Mouse (Mus musculus) thymus, postnatal 25 days (tissue): ENCODE data around the gene Retnlb.
"Not testable (repeated sequence)": the region's sequence is repeated elsewhere in the genome, so short reads cannot be mapped to it uniquely, and the experiment has no call there.

Source experiments
- DNase-seq: peaks from one replicate; pipeline ENCODE4 v3.0.0; 2022

Gene Retnlb

GRCm38 (mm10) chr16:48816695-48817094 is at the start of gene Retnlb:
Retnlb (plus strand) TSS chr16:48816856.
- DNase-seq = no peak

GRCm38 (mm10) chr16:48769183-48769582 is 47.5 kb upstream of the Retnlb start:
- no peak for DNase-seq

GRCm38 (mm10) chr16:48771971-48772445 is 44.6 kb upstream of the Retnlb start, which contains the start of gene Trat1:
Trat1 (minus strand) TSS chr16:48772021.
- DNase-seq = no peak

GRCm38 (mm10) chr16:48777254-48777653 is 39.4 kb upstream of the Retnlb start:
- DNase-seq = no peak

GRCm38 (mm10) chr16:48786258-48786657 is 30.4 kb upstream of the Retnlb start:
- DNase-seq = peak; percentile 33

- peak; percentile 60 for DNase-seq
Observed at GRCm38 (mm10) chr16:48788704-48789185, 27.9 kb upstream of the Retnlb start.

GRCm38 (mm10) chr16:48798285-48798684 is 18.4 kb upstream of the Retnlb start:
- DNase-seq = no peak

GRCm38 (mm10) chr16:48799470-48799869 is 17.2 kb upstream of the Retnlb start:
- DNase-seq = no peak

- peak; percentile 32 for DNase-seq
Observed at GRCm38 (mm10) chr16:48800906-48801305, 15.8 kb upstream of the Retnlb start.

- no peak for DNase-seq
Observed at GRCm38 (mm10) chr16:48805412-48805811, 11.2 kb upstream of the Retnlb start.

GRCm38 (mm10) chr16:48806521-48806920 is 10.1 kb upstream of the Retnlb start:
- DNase-seq = no peak

GRCm38 (mm10) chr16:48809374-48809773 is 7.3 kb upstream of the Retnlb start:
- DNase-seq = peak; percentile 77

- DNase-seq = no peak
Observed at GRCm38 (mm10) chr16:48811881-48812436, 4.7 kb upstream of the Retnlb start.

GRCm38 (mm10) chr16:48818524-48818923 is 1.9 kb downstream of the Retnlb start:
- DNase-seq = no peak

GRCm38 (mm10) chr16:48826474-48826873 is 9.8 kb downstream of the Retnlb start:
- DNase-seq = no peak

- no peak for DNase-seq
Observed at GRCm38 (mm10) chr16:48827625-48828024, 11.0 kb downstream of the Retnlb start.

GRCm38 (mm10) chr16:48829060-48829459 is 12.4 kb downstream of the Retnlb start:
- no peak for DNase-seq

- DNase-seq = no peak
Observed at GRCm38 (mm10) chr16:48832055-48832454, 15.4 kb downstream of the Retnlb start.

- not testable (repeated sequence) for DNase-seq
Observed at GRCm38 (mm10) chr16:48833626-48834025, 17.0 kb downstream of the Retnlb start.

- no peak for DNase-seq
Observed at GRCm38 (mm10) chr16:48842266-48842665, 25.6 kb downstream of the Retnlb start, which contains the start of gene Retnla. Retnla (plus strand) TSS chr16:48842551.

GRCm38 (mm10) chr16:48843671-48844386 is 27.2 kb downstream of the Retnlb start:
- no peak for DNase-seq

- peak; percentile 2 for DNase-seq
Observed at GRCm38 (mm10) chr16:48865004-48865403, 48.3 kb downstream of the Retnlb start.

- DNase-seq = no peak
Observed at GRCm38 (mm10) chr16:48867690-48868089, 51.0 kb downstream of the Retnlb start.
